Mouse (Mus musculus): ENCODE measurements at regions not wholly inside any gene's neighbourhood (a gene's known extent, or its start where the extent isn't known, plus 50 kb on each side); places are given as distances from the start of the nearest gene placed in this dataset.

DNA sequence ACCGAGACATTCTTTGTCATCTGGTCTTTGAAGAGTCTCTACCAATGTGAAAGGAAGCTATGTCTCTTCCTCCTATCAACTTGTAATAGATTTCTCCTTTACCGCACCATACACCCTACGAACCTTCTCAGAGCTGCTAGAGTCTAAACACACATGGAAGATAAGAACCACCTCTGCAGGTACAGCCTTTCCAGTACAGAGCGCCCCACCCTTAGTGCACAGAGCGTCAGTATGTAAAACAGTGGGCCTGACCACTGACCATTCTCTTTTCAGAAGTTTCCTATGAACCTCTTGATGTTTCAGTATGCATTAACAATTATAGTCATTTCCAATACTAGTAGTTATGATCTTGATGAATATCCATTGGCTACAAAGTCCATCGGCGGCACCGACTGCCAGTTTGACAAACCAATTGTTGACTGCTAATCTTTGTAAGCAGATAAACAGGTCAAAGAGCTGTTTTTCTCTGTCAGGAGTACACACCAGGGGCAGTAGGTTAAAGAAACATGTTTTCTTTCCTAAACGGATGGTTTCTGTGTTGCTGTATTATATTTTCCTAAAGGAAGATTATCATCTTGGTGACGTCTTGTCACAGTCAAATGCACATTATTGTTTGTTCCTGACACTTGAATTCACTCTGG is 50.1 kb upstream of the Crot start:
- DNase-seq (ENCODE audit: low spot score in 2 of 2) = peak in 1 of 2 experiments; percentile 38
